Mouse (Mus musculus) intestine, postnatal 0 days (tissue): ENCODE results near the gene Rnf115. TPM values are rescaled to one million over a fixed set of nuclear protein-coding genes. Genes with fewer than 3 reads are reported as not detected.

Source experiments
- ATAC-seq: fragments of 200-750 bp; cut with Nextera tagmentation; 2 replicates; pipeline ENCODE4 v1.8.0; 2017; ENCODE audit warnings: mild to moderate bottlenecking, moderate TSS enrichment, moderate library complexity
- H3K27ac ChIP-seq: fragments of 300-500 bp; sonication (generic); 2 replicates; pipeline ENCODE4 v1.5.1; 2014; ENCODE audit warnings: mild to moderate bottlenecking, low read depth, low read length, moderate library complexity
- H3K27me3 ChIP-seq: fragments of 300-500 bp; sonication (generic); replicated peaks from 2 replicates; pipeline ENCODE4 v1.6.1; 2014; ENCODE audit warnings: low read length, mixed read lengths; ENCODE audit not compliant: control insufficient read depth, insufficient read depth
- H3K36me3 ChIP-seq: fragments of 300-500 bp; sonication (generic); 2 replicates; pipeline ENCODE4 v1.6.1; 2014; ENCODE audit warnings: mild to moderate bottlenecking, moderate library complexity; ENCODE audit not compliant: control insufficient read depth, insufficient read depth
- H3K4me1 ChIP-seq: fragments of 300-500 bp; sonication (generic); replicated peaks from 2 replicates; pipeline ENCODE4 v1.6.1; 2014; ENCODE audit warnings: antibody characterized with exemption, low read length, mixed read lengths; ENCODE audit not compliant: control insufficient read depth, insufficient read depth
- H3K4me2 ChIP-seq: fragments of 300-500 bp; sonication (generic); replicated peaks from 2 replicates; pipeline ENCODE4 v1.6.1; 2014; ENCODE audit warnings: low read depth, mild to moderate bottlenecking, moderate library complexity
- H3K4me3 ChIP-seq: fragments of 300-500 bp; sonication (generic); 2 replicates; pipeline ENCODE4 v1.5.1; 2014; ENCODE audit warnings: low read depth, low read length
- H3K9ac ChIP-seq: fragments of 300-500 bp; sonication (generic); 2 replicates; pipeline ENCODE4 v1.6.1; 2014; ENCODE audit warnings: mild to moderate bottlenecking, low read depth, low read length
- H3K9me3 ChIP-seq: fragments of 300-500 bp; sonication (generic); 2 replicates; pipeline ENCODE4 v1.6.1; 2016; ENCODE audit warnings: mixed run types; ENCODE audit not compliant: control insufficient read depth
- CTCF ChIP-seq: sonication (generic); IDR thresholded peaks from 2 replicates; pipeline ENCODE4 v1.5.1; 2016; ENCODE audit warnings: low read depth, mild to moderate bottlenecking, control low read depth, antibody characterized with exemption, moderate library complexity
- WGBS: fragments of 180-500 bp; shearing (Covaris S2); extraction: QIAGEN DNeasy Blood & Tissue Kit; methylation state at CpG from one replicate; pipeline ENCODE4 v1.1.7; 2014; 5-methylcytosine and 5-hydroxymethylcytosine counted together
- polyA plus RNA-seq: library from polyadenylated mRNA; unstranded; fragments of >200 nt; fragmentation: Nextera tagmentation; extraction: Ambion mirVana; gene quantifications from 2 replicates; pipeline ENCODE4 v1.2.1, GENCODE M21; 2015

The Rnf115 gene
- polyA plus RNA-seq, 1 experiment from 2014 or later, result 58.7 TPM

- no peak overlapping the region for H3K4me3 ChIP-seq
- H3K4me1 ChIP-seq, result 0 out of 2 replicates have a peak, but pooled peaks cover 3% of the 10 kb centered on the region
- TF ChIP-seq CTCF, result no peak
- H3K9me3 ChIP-seq, result no peaks in the 10 kb centered on the region
- no peaks in the 10 kb centered on the region for H3K36me3 ChIP-seq
- peak; percentile 75 for ATAC-seq
- 23% methylated on average over 3 of the region's 3 CpGs for WGBS
- no peak overlapping the region for H3K27ac ChIP-seq
- no peak overlapping the region for H3K4me2 ChIP-seq
- H3K27me3 ChIP-seq, result no peaks in the 10 kb centered on the region
- H3K9ac ChIP-seq, result no peak overlapping the region
Observed at GRCm38 (mm10) chr3:96823701-96824100, 96.2 kb downstream of the Rnf115 start.

GRCm38 (mm10) chr3:96824614-96825013 is 97.2 kb downstream of the Rnf115 start:
- no peak for TF ChIP-seq CTCF
- 0 out of 2 replicates have a peak, but pooled peaks cover 5% of the 10 kb centered on the region for H3K4me1 ChIP-seq
- 85% methylated on average over 12 of the region's 12 CpGs for WGBS
- H3K9ac ChIP-seq, result no peak overlapping the region
- no peaks in the 10 kb centered on the region for H3K27me3 ChIP-seq
- no peak overlapping the region for H3K4me2 ChIP-seq
- no peak overlapping the region for H3K4me3 ChIP-seq
- no peaks in the 10 kb centered on the region for H3K36me3 ChIP-seq
- no peaks in the 10 kb centered on the region for H3K9me3 ChIP-seq
- H3K27ac ChIP-seq, result no peak overlapping the region
- no peak for ATAC-seq

GRCm38 (mm10) chr3:96825261-96825660 is 97.8 kb downstream of the Rnf115 start:
- Histone ChIP-seq H3K4me1 (0 out of 2 replicates have a peak, but pooled peaks cover 7% of the 10 kb centered on the region), H3K9ac (no peak overlapping the region), H3K27me3 (no peaks in the 10 kb centered on the region), H3K9me3 (no peaks in the 10 kb centered on the region), H3K4me3 (no peak overlapping the region), H3K27ac (no peak overlapping the region), H3K4me2 (no peak overlapping the region), H3K36me3 (no peaks in the 10 kb centered on the region)
- no peak for TF ChIP-seq CTCF
- WGBS, result 60% methylated on average over 11 of the region's 11 CpGs
- no peak for ATAC-seq

GRCm38 (mm10) chr3:96828308-96828864 is 100.9 kb downstream of the Rnf115 start:
- Histone ChIP-seq H3K4me1 (0 out of 2 replicates have a peak, but pooled peaks cover 7% of the 10 kb centered on the region), H3K9ac (no peak overlapping the region), H3K27ac (peak overlapping the region; percentile 50; the same call in 1 of the 2 replicates), H3K36me3 (no peaks in the 10 kb centered on the region), H3K9me3 (no peaks in the 10 kb centered on the region), H3K27me3 (no peaks in the 10 kb centered on the region), H3K4me3 (peak overlapping the region; percentile 14), H3K4me2 (peak overlapping the region; percentile 53)
- no peak for TF ChIP-seq CTCF
- no peak for ATAC-seq
- WGBS, result 17% methylated on average over 15 of the region's 15 CpGs

GRCm38 (mm10) chr3:96828984-96829383 is 101.5 kb downstream of the Rnf115 start, which contains the start of the genes Pdzk1 and Cd160:
Gene Pdzk1, plus strand, starts transcription at chr3:96829284.
Gene Cd160, minus strand, starts transcription at chr3:96829351.
- Histone ChIP-seq H3K9ac (peak within 1 kb of the TSS; percentile 23; the same call in 1 of the 2 replicates), H3K27me3 (no peaks in the 10 kb centered on the region), H3K9me3 (no peaks in the 10 kb centered on the region), H3K4me1 (0 out of 2 replicates have a peak, but pooled peaks cover 4% of the 10 kb centered on the region), H3K4me3 (peak within 1 kb of the TSS; percentile 30), H3K36me3 (no peaks in the 10 kb centered on the region), H3K27ac (peak within 1 kb of the TSS; percentile 73), H3K4me2 (peak within 1 kb of the TSS; percentile 53)
- 0 out of 2 replicates have a peak, but pooled peaks have one; percentile 6 for ATAC-seq
- WGBS, result 68% methylated on average over 1 of the region's 1 CpGs
- TF ChIP-seq CTCF, result no peak

GRCm38 (mm10) chr3:96829856-96830255 is 102.4 kb downstream of the Rnf115 start:
- H3K4me2 ChIP-seq, result peak overlapping the region; percentile 47
- H3K27ac ChIP-seq, result peak overlapping the region; percentile 73

More at GRCm38 (mm10) chr3:96829856-96830255, 102.4 kb downstream of the Rnf115 start:
- Histone ChIP-seq H3K27me3 (no peaks in the 10 kb centered on the region), H3K9ac (peak overlapping the region; percentile 23; the same call in 1 of the 2 replicates), H3K4me1 (0 out of 2 replicates have a peak, but pooled peaks cover 4% of the 10 kb centered on the region), H3K4me3 (peak overlapping the region; percentile 30), H3K36me3 (no peaks in the 10 kb centered on the region), H3K9me3 (no peaks in the 10 kb centered on the region)
- no peak for TF ChIP-seq CTCF
- ATAC-seq, result peak; percentile 62
- 43% methylated on average over 10 of the region's 10 CpGs for WGBS
